Mouse (Mus musculus) lung, postnatal 0 days (tissue): Measurements from ENCODE around the gene Qrich2. TPM values are rescaled to one million over a fixed set of nuclear protein-coding genes. Genes with fewer than 3 reads are reported as not detected.

Experiments used
- ATAC-seq: fragments of 200-750 bp; cut with Nextera tagmentation; 2 replicates; pipeline ENCODE4 v1.8.0; 2017; ENCODE audit warnings: moderate library complexity
- DNase-seq: peaks from one replicate; pipeline ENCODE4 v3.0.0-alpha.2; 2016; ENCODE audit warnings: low spot score
- H3K27ac ChIP-seq: fragments of 300-500 bp; sonication (generic); 2 replicates; pipeline ENCODE4 v1.5.1; 2014; ENCODE audit warnings: antibody characterized with exemption, mild to moderate bottlenecking, low read length, mixed read lengths
- H3K27me3 ChIP-seq: fragments of 300-500 bp; sonication (generic); replicated peaks from 2 replicates; pipeline ENCODE4 v1.6.1; 2014; ENCODE audit warnings: low read length, mixed read lengths; ENCODE audit not compliant: insufficient read depth
- H3K36me3 ChIP-seq: fragments of 300-500 bp; sonication (generic); 2 replicates; pipeline ENCODE4 v1.6.1; 2014; ENCODE audit warnings: low read length, mixed read lengths; ENCODE audit not compliant: insufficient read depth
- H3K4me1 ChIP-seq: fragments of 300-500 bp; sonication (generic); 2 replicates; pipeline ENCODE4 v1.6.1; 2014; ENCODE audit warnings: antibody characterized with exemption, low read depth, low read length, mixed read lengths; ENCODE audit not compliant: insufficient read depth
- H3K4me2 ChIP-seq: fragments of 300-500 bp; sonication (generic); replicated peaks from 2 replicates; pipeline ENCODE4 v1.6.1; 2014; ENCODE audit warnings: low read depth, mild to moderate bottlenecking, low read length, moderate library complexity, mixed read lengths
- H3K4me3 ChIP-seq: fragments of 300-500 bp; sonication (generic); 2 replicates; pipeline ENCODE4 v1.5.1; 2014; ENCODE audit warnings: low read depth, low read length
- H3K9ac ChIP-seq: fragments of 300-500 bp; sonication (generic); replicated peaks from 2 replicates; pipeline ENCODE4 v1.6.1; 2014; ENCODE audit warnings: low read depth, mild to moderate bottlenecking
- H3K9me3 ChIP-seq: fragments of 300-500 bp; sonication (generic); 2 replicates; pipeline ENCODE4 v1.6.1; 2016; ENCODE audit warnings: low read length, mixed read lengths
- CTCF ChIP-seq: IDR thresholded peaks from 2 replicates; pipeline ENCODE4 v1.5.1; 2016; ENCODE audit warnings: antibody characterized with exemption, mild to moderate bottlenecking
- EP300 ChIP-seq: IDR thresholded peaks from 2 replicates; pipeline ENCODE4 v1.6.1; 2016; ENCODE audit warnings: antibody characterized with exemption, mild to moderate bottlenecking, control low read depth
- WGBS: fragments of 180-500 bp; shearing (Covaris S2); extraction: QIAGEN DNeasy Blood & Tissue Kit; methylation state at CpG from one replicate; pipeline ENCODE4 v1.1.7; 2014; 5-methylcytosine and 5-hydroxymethylcytosine counted together
- polyA plus RNA-seq: library from polyadenylated mRNA; unstranded; fragments of >200 nt; fragmentation: Nextera tagmentation; extraction: Ambion mirVana; gene quantifications from 2 replicates; pipeline ENCODE4 v1.2.1, GENCODE M21; 2015

Qrich2 gene
- polyA plus RNA-seq, 1 experiment from 2014 or later = 0.05 TPM

DNA sequence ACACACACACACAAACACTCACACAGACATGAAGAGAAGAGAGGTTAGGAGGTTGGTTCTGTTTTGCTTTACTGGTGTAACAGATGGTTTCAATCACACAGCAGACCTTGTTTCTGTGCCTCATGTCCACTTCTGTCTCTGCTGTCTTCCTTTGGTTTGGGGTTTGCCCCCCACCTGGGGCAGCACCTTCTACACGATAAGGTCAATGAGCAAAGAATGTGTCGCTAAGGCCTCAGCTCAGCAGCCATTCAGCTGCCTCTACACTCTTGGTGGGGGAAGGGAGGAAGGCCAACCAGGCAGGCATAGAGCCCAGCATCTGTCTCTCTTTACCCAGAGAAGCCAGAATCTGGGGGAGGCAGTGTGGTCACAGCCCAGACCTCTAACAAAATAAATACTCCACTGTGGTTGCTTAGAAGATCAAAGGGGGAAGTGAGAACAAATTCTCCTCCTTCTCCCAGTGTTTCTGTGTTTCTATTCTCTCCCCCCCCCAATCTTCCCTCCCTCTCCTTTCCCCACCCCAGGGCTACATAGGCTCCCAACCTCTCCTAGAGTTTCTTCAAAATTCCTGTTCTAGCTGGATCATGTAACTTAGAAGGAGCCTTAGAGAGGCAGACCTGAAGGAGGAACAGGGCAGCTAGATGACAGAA is 47.7 kb downstream of the Qrich2 start:
- TF ChIP-seq EP300 = peak; percentile 22; the same call in 1 of the 2 replicates
- no peak for TF ChIP-seq CTCF
- Histone ChIP-seq H3K27me3 (no peaks in the 10 kb centered on the region), H3K9me3 (no peaks in the 10 kb centered on the region), H3K36me3 (no peaks in the 10 kb centered on the region), H3K27ac (peak overlapping the region; percentile 43; the same call in 1 of the 2 replicates), H3K4me1 (no peaks in the 10 kb centered on the region), H3K9ac (no peak overlapping the region), H3K4me2 (no peak overlapping the region), H3K4me3 (no peak overlapping the region)
- DNase-seq = peak; percentile 46
- ATAC-seq = peak; percentile 65
- 3% methylated on average over 2 of the region's 2 CpGs for WGBS

DNA sequence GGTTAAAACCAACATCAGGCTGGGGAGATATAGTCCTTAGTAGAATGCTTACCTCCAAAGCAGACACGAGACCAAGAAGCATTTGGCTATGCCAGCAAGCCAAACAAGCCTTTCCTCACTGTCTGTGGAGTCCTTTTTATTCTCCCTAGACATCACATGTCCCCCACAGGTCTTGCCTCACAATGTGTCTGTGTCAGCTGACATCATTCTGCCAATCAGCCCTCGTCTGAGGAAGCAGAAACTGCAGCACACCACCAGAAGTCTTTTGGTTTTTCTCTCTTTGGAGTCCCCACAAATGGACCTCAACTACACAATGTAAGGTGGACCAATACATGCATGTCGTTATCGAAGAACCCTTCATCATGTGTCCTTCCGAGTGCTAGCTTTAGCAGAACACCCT is 49.0 kb downstream of the Qrich2 start:
- no peak for ATAC-seq
- Histone ChIP-seq H3K4me1 (no peaks in the 10 kb centered on the region; the same call in 1 of the 2 replicates), H3K27ac (no peak overlapping the region), H3K27me3 (no peaks in the 10 kb centered on the region), H3K9ac (no peak overlapping the region), H3K4me2 (no peak overlapping the region), H3K4me3 (no peak overlapping the region), H3K9me3 (no peaks in the 10 kb centered on the region), H3K36me3 (no peaks in the 10 kb centered on the region)
- TF ChIP-seq CTCF (no peak), EP300 (no peak)
- WGBS = 89% methylated on average over 5 of the region's 5 CpGs
- DNase-seq = no peak

DNA sequence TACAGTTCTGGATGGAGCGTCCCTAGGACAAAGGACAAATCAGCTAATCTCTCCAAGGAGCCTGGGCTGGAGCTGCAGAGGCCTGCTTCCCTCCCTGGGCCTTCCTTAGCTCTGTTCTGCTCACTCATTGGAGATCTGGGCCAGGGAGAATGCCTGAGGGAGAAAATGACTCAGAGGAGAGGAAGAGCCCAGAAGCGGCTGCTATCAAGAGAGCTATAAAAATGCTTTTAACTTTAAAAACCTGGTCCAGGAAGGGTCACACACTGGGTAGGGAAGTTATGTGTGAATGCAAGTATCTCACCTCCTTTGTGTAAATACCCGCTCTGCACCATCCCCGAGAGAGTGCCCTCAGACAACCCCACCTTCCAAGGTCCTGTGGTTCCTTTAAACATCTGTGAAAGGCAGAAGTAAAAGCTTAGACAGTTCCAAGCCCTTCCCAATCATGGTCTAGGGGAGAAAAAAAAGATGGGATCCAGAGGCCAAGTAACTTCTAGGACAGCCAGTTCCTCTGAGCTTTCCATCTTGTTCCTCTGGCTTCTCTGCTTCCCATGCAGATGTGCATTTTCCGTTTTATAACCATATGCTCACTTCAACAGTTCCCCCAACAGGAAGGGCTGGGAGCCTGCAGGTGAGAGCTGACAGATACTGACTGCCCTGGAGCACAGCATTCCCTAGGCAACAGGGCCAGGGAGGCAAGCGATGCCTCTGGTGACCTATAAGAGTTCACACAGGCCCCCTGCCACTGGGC is 49.7 kb downstream of the Qrich2 start:
- no peak overlapping the region for H3K4me2 ChIP-seq
- H3K9me3 ChIP-seq = no peaks in the 10 kb centered on the region
- no peak overlapping the region for H3K4me3 ChIP-seq
- ATAC-seq (no peak), DNase-seq (no peak)
- H3K36me3 ChIP-seq = no peaks in the 10 kb centered on the region
- no peaks in the 10 kb centered on the region; the same call in 1 of the 2 replicates for H3K4me1 ChIP-seq
- H3K27ac ChIP-seq = no peak overlapping the region
- WGBS = 68% methylated on average over 6 of the region's 6 CpGs
- no peak overlapping the region for H3K9ac ChIP-seq
- H3K27me3 ChIP-seq = no peaks in the 10 kb centered on the region
- TF ChIP-seq CTCF (no peak), EP300 (no peak)

DNA sequence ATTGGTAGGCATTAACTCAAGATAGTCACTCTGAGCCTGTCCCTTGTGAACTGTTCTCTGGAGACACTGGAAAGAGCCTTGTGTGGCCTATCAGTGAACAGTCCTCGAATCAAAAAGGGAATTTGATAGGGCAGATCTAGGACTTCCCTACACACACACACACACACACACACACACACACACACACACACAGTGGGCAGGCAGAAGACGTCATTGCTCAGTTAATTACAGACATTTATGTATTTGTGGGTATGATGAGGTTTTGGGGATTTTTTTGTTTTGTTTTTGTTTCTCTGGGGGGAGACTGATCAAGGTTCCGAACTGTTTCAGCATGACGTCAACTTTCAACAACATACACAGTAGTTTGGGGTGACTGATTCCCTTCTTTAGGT is 52.4 kb downstream of the Qrich2 start:
- no peaks in the 10 kb centered on the region for H3K36me3 ChIP-seq
- 71% methylated on average over 4 of the region's 4 CpGs for WGBS
- no peaks in the 10 kb centered on the region; the same call in 1 of the 2 replicates for H3K4me1 ChIP-seq
- no peak for DNase-seq
- H3K4me2 ChIP-seq = peak overlapping the region; percentile 99
- no peak overlapping the region for H3K27ac ChIP-seq
- H3K4me3 ChIP-seq = peak overlapping the region; percentile 64; the same call in 1 of the 2 replicates
- H3K9ac ChIP-seq = no peak overlapping the region
- H3K27me3 ChIP-seq = no peaks in the 10 kb centered on the region
- H3K9me3 ChIP-seq = no peaks in the 10 kb centered on the region
- no peak for ATAC-seq
- TF ChIP-seq CTCF (no peak), EP300 (no peak)

DNA sequence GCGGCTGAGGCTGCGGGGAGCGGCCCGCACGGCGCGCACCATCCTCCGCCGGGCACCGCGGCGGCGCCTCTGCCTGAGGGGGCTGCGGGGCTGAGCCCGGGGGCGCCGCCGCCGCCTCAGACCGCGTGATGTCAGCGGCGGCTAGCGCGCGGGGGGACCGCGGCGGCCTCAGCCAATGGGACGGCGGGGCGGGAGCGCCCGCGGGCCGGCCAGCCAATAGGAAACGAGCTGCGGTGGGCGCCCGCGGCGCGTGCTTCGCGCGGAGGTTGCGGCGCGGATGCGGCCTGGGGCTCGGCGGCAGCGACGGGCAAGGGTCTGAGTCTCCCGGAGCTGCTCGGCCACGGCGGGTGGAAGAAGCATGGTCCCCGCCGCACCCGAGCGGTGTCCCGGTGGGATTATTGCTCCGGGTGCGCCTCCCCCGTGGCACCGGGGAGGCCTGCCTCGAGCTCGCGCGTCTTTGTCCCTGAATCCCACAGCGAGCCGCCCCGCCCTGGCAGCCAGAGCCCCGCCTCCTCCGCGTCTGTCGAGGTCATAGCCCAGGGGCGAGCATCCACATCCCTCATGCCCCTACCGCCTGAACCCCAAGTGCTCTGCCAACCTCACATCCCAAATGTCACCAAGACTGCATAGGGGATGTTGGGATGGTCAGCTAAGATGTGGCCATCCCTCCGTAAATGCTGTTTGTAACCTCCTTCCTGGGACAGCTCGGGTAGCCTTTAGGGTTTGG is 53.0 kb downstream of the Qrich2 start, which contains the start of gene Rnf157:
Gene Rnf157 (minus strand): TSS at position 129 of the 727 bp plus-strand sequence.
- Histone ChIP-seq H3K9me3 (no peaks in the 10 kb centered on the region), H3K27me3 (no peaks in the 10 kb centered on the region), H3K4me2 (peak within 1 kb of the TSS; percentile 99), H3K36me3 (no peaks in the 10 kb centered on the region), H3K27ac (no peak within 1 kb of the TSS), H3K4me1 (no peaks in the 10 kb centered on the region; the same call in 1 of the 2 replicates), H3K4me3 (peak within 1 kb of the TSS; percentile 64), H3K9ac (peak within 1 kb of the TSS; percentile 29)
- ATAC-seq (peak; percentile 94), DNase-seq (peak; percentile 74)
- TF ChIP-seq EP300 (no peak), CTCF (no peak)
- 4% methylated on average over 44 of the region's 82 CpGs for whole genome bisulfite sequencing
